Mouse (Mus musculus): ENCODE data around the gene Sytl3. TPM values are rescaled to one million over a fixed set of nuclear protein-coding genes. Genes with fewer than 3 reads are reported as not detected.

Gene Sytl3
- polyA plus RNA-seq, 1 experiment from 2014 or later = 3.9 TPM

- 80% methylated on average over 12 of the region's 12 CpGs for WGBS
Observed at GRCm38 (mm10) chr17:6737273-6737997, 78.5 kb downstream of the Sytl3 start.

GRCm38 (mm10) chr17:6738836-6739235 lies 79.9 kb downstream of the Sytl3 start:
- Histone ChIP-seq H3K4me2 (ENCODE audit: low read depth, low read length) (no peak overlapping the region), H3K27ac (ENCODE audit: low read length) (no peak overlapping the region), H3K4me3 (ENCODE audit: low read length) (no peak overlapping the region), H3K36me3 (ENCODE audit: control insufficient read depth, insufficient read depth, low read length) (peaks cover 23% of the 10 kb centered on the region), H3K4me1 (ENCODE audit: control insufficient read depth, insufficient read depth, low read length) (peaks cover 22% of the 10 kb centered on the region), H3K27me3 (replicated peaks; ENCODE audit: control insufficient read depth, insufficient read depth, low read length) (no peaks in the 10 kb centered on the region), H3K9me3 (ENCODE audit: control insufficient read depth, low read length) (no peaks in the 10 kb centered on the region), H3K9ac (ENCODE audit: low read depth, low read length) (no peak overlapping the region)
- no peak for ATAC-seq
- WGBS = 83% methylated on average over 7 of the region's 7 CpGs

More at GRCm38 (mm10) chr17:6737273-6737997, 78.5 kb downstream of the Sytl3 start:
- ATAC-seq = no peak
- no peaks in the 10 kb centered on the region for H3K27me3 ChIP-seq (replicated peaks; ENCODE audit: control insufficient read depth, insufficient read depth, low read length)
- H3K4me3 ChIP-seq (ENCODE audit: low read length) = no peak overlapping the region
- no peaks in the 10 kb centered on the region for H3K9me3 ChIP-seq (ENCODE audit: control insufficient read depth, low read length)
- H3K36me3 ChIP-seq (ENCODE audit: control insufficient read depth, insufficient read depth, low read length) = peaks cover 21% of the 10 kb centered on the region
- peaks cover 9% of the 10 kb centered on the region for H3K4me1 ChIP-seq (ENCODE audit: control insufficient read depth, insufficient read depth, low read length)
- no peak overlapping the region for H3K9ac ChIP-seq (ENCODE audit: low read depth, low read length)
- no peak overlapping the region for H3K4me2 ChIP-seq (ENCODE audit: low read depth, low read length)
- H3K27ac ChIP-seq (ENCODE audit: low read length) = no peak overlapping the region

DNA sequence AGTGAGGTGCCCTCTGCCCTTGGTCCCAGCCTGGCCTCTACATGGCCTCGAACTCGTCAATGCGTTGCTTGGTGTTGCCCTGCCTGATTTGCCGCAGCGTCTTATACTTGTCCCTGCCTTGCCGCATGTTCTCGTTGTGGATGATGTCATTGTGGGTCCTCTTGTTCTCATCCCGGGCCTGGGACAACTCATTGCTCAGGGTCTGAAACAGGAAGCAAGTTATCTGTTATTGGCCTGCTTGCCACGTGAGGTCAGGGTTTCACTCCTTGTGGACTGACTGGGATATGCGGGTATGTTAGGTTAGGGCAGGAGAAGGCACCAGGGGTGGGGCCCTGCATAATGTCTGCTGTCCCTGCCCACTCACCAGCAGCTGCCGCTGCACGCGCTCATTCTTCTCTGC lies 80.4 kb downstream of the Sytl3 start:
- Histone ChIP-seq H3K27me3 (replicated peaks; ENCODE audit: control insufficient read depth, insufficient read depth, low read length) (no peaks in the 10 kb centered on the region), H3K4me2 (ENCODE audit: low read depth, low read length) (no peak overlapping the region), H3K4me1 (ENCODE audit: control insufficient read depth, insufficient read depth, low read length) (peaks cover 27% of the 10 kb centered on the region), H3K9me3 (ENCODE audit: control insufficient read depth, low read length) (no peaks in the 10 kb centered on the region), H3K27ac (ENCODE audit: low read length) (no peak overlapping the region; the same call in 1 of the 2 replicates), H3K9ac (ENCODE audit: low read depth, low read length) (no peak overlapping the region), H3K4me3 (ENCODE audit: low read length) (no peak overlapping the region), H3K36me3 (ENCODE audit: control insufficient read depth, insufficient read depth, low read length) (peaks cover 23% of the 10 kb centered on the region)
- ATAC-seq = no peak
- WGBS = 85% methylated on average over 13 of the region's 13 CpGs

DNA sequence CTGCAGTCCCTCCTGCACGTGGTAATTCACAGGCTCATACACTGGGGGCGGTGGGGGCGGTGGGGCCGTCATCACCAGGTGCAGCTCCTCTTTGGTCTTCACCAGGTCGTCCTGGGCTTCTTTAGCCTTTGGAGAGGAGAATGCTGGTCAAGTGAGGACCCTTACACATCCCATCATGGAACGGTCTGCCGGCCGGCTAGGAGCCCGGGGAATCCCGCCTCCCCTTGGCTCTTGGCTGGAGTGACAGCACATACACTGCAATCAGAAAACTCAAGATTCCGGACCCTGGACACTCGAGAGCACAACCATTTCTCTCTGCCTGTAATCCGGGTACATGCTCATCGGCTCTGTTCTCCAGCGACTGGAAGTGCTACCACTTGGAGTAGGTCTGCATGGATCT lies 80.9 kb downstream of the Sytl3 start:
- 88% methylated on average over 15 of the region's 15 CpGs for WGBS
- H3K9me3 ChIP-seq (ENCODE audit: control insufficient read depth, low read length) = no peaks in the 10 kb centered on the region
- H3K27ac ChIP-seq (ENCODE audit: low read length) = no peak overlapping the region; the same call in 1 of the 2 replicates
- H3K4me3 ChIP-seq (ENCODE audit: low read length) = no peak overlapping the region
- no peak for ATAC-seq
- no peaks in the 10 kb centered on the region for H3K27me3 ChIP-seq (replicated peaks; ENCODE audit: control insufficient read depth, insufficient read depth, low read length)
- H3K36me3 ChIP-seq (ENCODE audit: control insufficient read depth, insufficient read depth, low read length) = peaks cover 23% of the 10 kb centered on the region
- H3K4me1 ChIP-seq (ENCODE audit: control insufficient read depth, insufficient read depth, low read length) = peaks cover 30% of the 10 kb centered on the region
- no peak overlapping the region for H3K9ac ChIP-seq (ENCODE audit: low read depth, low read length)
- no peak overlapping the region for H3K4me2 ChIP-seq (ENCODE audit: low read depth, low read length)

DNA sequence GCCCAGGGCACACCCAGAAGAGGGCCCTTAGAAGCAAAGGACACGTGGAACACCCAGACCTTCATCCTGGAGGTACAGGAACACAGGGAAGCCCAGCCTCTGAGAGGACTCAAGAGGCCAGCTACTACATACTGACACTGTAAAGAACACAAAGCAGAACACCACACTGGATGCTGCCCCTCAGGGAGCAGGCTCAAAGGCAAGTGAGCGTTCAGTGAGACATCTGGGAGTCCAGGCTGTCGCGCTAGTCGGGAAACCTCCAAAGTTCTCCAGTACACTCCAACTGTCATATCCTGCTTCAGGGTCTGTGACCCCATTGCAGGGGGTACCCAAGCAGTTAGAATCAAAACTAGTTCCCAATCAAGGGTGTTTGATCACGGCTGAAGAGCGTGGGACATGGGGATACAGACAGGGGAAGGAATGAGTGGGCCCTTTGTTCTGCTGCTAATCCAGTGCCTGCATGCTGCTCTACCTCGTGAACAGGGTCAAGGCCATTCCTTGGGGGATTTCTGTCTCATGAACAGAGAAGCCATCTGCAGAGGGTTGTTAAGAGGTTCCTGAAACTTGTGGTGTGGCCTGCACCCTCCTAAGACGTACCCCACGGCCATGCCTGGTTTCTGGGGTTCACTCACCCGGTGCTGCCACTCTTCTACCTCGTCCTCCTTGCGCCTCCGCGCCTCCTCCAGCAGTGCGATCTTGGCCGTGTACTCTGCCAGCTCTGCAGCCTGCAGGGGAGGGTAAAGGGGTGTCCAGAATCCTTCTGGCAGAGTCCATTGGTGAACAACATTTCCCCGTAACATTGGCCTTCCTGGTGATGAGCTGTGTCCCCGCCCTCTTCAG lies 81.7 kb downstream of the Sytl3 start:
- H3K4me1 ChIP-seq (ENCODE audit: control insufficient read depth, insufficient read depth, low read length) = peaks cover 33% of the 10 kb centered on the region
- no peak for ATAC-seq
- H3K27me3 ChIP-seq (replicated peaks; ENCODE audit: control insufficient read depth, insufficient read depth, low read length) = no peaks in the 10 kb centered on the region
- H3K4me2 ChIP-seq (ENCODE audit: low read depth, low read length) = no peak overlapping the region
- no peaks in the 10 kb centered on the region for H3K9me3 ChIP-seq (ENCODE audit: control insufficient read depth, low read length)
- 82% methylated on average over 19 of the region's 19 CpGs for WGBS
- peaks cover 24% of the 10 kb centered on the region for H3K36me3 ChIP-seq (ENCODE audit: control insufficient read depth, insufficient read depth, low read length)
- H3K27ac ChIP-seq (ENCODE audit: low read length) = no peak overlapping the region
- H3K9ac ChIP-seq (ENCODE audit: low read depth, low read length) = no peak overlapping the region
- no peak overlapping the region for H3K4me3 ChIP-seq (ENCODE audit: low read length)

GRCm38 (mm10) chr17:6741271-6741670 lies 82.4 kb downstream of the Sytl3 start:
- peaks cover 33% of the 10 kb centered on the region for H3K4me1 ChIP-seq (ENCODE audit: control insufficient read depth, insufficient read depth, low read length)
- H3K27me3 ChIP-seq (replicated peaks; ENCODE audit: control insufficient read depth, insufficient read depth, low read length) = no peaks in the 10 kb centered on the region
- 84% methylated on average over 12 of the region's 12 CpGs for WGBS
- no peak overlapping the region for H3K4me3 ChIP-seq (ENCODE audit: low read length)
- H3K4me2 ChIP-seq (ENCODE audit: low read depth, low read length) = no peak overlapping the region
- no peak overlapping the region for H3K9ac ChIP-seq (ENCODE audit: low read depth, low read length)
- H3K27ac ChIP-seq (ENCODE audit: low read length) = no peak overlapping the region
- peaks cover 26% of the 10 kb centered on the region for H3K36me3 ChIP-seq (ENCODE audit: control insufficient read depth, insufficient read depth, low read length)
- no peaks in the 10 kb centered on the region for H3K9me3 ChIP-seq (ENCODE audit: control insufficient read depth, low read length)
- no peak for ATAC-seq

DNA sequence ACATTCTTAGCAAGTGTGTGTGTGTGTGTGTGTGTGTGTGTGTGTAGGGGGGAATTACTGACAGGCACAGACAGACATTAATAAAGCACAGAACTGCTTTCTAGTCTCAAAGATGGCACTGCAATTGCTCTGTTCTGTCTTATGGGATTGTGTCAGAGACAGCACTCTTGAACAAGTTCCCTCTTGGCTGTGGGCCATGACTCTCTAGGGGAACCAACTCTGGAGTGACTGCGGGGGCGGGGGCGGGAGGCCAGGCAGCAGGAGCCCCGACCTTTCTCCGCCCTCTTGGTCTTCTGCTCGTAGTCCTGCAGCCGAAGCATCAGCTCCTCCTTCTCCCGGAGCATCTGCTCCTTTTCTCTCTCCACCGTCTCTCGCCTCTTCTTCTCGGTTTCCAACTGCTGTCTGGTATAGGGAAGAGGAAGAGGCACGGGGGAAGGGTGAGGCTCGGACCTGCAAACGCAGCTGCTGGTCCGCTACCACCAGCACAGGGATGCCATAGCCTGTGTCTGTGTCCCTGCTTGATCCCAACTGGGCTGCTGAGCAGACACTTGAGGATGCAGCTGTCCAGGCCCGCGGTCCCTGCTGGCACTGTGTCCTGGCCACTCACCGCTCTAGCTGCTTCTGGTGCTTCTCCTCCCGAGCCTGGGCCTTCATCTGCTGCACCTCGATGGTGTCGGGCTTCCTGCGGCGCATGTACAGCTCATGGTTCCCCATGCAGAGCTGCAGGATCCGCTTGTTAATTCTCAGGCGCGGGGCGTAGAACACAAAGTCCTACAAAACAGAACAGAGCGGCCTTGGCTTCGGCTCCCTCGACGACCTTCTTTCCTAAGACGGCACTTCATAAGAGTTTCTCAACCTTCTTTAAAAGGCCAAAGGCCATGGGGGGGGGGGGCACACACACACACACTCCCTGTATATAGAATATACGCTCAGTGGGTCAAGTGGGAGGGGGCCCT lies 83.5 kb downstream of the Sytl3 start:
- H3K27ac ChIP-seq (ENCODE audit: low read length) = peak overlapping the region; percentile 41
- H3K9ac ChIP-seq (ENCODE audit: low read depth, low read length) = no peak overlapping the region
- ATAC-seq = peak; percentile 15; the same call in 1 of the 2 replicates
- H3K4me1 ChIP-seq (ENCODE audit: control insufficient read depth, insufficient read depth, low read length) = peaks cover 33% of the 10 kb centered on the region
- no peak overlapping the region for H3K4me3 ChIP-seq (ENCODE audit: low read length)
- no peaks in the 10 kb centered on the region for H3K9me3 ChIP-seq (ENCODE audit: control insufficient read depth, low read length)
- no peaks in the 10 kb centered on the region for H3K27me3 ChIP-seq (replicated peaks; ENCODE audit: control insufficient read depth, insufficient read depth, low read length)
- H3K36me3 ChIP-seq (ENCODE audit: control insufficient read depth, insufficient read depth, low read length) = peaks cover 26% of the 10 kb centered on the region
- H3K4me2 ChIP-seq (ENCODE audit: low read depth, low read length) = 0 out of 2 replicates have a peak overlapping the region, but pooled peaks have one; percentile 9
- WGBS = 61% methylated on average over 33 of the region's 33 CpGs

GRCm38 (mm10) chr17:6743039-6743575 lies 84.2 kb downstream of the Sytl3 start:
- Histone ChIP-seq H3K9ac (ENCODE audit: low read depth, low read length) (0 out of 2 replicates have a peak overlapping the region, but pooled peaks have one; percentile 19), H3K27me3 (replicated peaks; ENCODE audit: control insufficient read depth, insufficient read depth, low read length) (no peaks in the 10 kb centered on the region), H3K4me2 (ENCODE audit: low read depth, low read length) (no peak overlapping the region), H3K36me3 (ENCODE audit: control insufficient read depth, insufficient read depth, low read length) (peaks cover 26% of the 10 kb centered on the region), H3K4me3 (ENCODE audit: low read length) (no peak overlapping the region), H3K27ac (ENCODE audit: low read length) (peak overlapping the region; percentile 63), H3K4me1 (ENCODE audit: control insufficient read depth, insufficient read depth, low read length) (peaks cover 37% of the 10 kb centered on the region), H3K9me3 (ENCODE audit: control insufficient read depth, low read length) (no peaks in the 10 kb centered on the region)
- WGBS = 89% methylated on average over 11 of the region's 11 CpGs
- ATAC-seq = peak; percentile 8; the same call in 1 of the 2 replicates

Measured in intestine, embryonic 16.5 days (tissue).